Mouse (Mus musculus) gastrocnemius, adult 2 months (tissue): ENCODE data around the gene Ncln. TPM values are rescaled to one million over a fixed set of nuclear protein-coding genes. Genes with fewer than 3 reads are reported as not detected.
A peak's percentile ranks its signal among the peaks of the same experiment; 100 is the strongest.

ENCODE experiments used
- DNase-seq: peaks from one replicate; pipeline ENCODE4 v3.0.0; 2022
- H3K27ac ChIP-seq: fragments of 200-600 bp; 2 replicates; pipeline ENCODE4 v1.8.1; 2022; ENCODE audit warnings: mild to moderate bottlenecking
- H3K4me3 ChIP-seq: fragments of 200-600 bp; 2 replicates; pipeline ENCODE4 v1.8.1; 2022; ENCODE audit warnings: mild to moderate bottlenecking, moderate library complexity
- CTCF ChIP-seq: fragments of 200-600 bp; IDR thresholded peaks from 2 replicates; pipeline ENCODE4 v1.8.1; 2022; ENCODE audit warnings: antibody characterized with exemption, mild to moderate bottlenecking, moderate library complexity
- intact Hi-C: fragments of 180-260 bp; cut with DNase I; formaldehyde crosslinking; loops from one replicate; pipeline ENCODE4 v1.15.1; 2025
- total RNA-seq, 2 experiments: library from RNA; stranded (reverse); gene quantifications; 2 replicates each; pipeline ENCODE4 v1.2.3; 2021

Gene Ncln
- total RNA-seq, 2 experiments from 2014 or later: 38.3 to 44.8 TPM

- peak; percentile 49 for TF ChIP-seq CTCF
- intact Hi-C loops: no loop called here
- no peak for DNase-seq
- no peak overlapping the region for H3K27ac ChIP-seq
- no peak overlapping the region for H3K4me3 ChIP-seq
Observed at GRCm38 (mm10) chr10:81483983-81484382, 12.2 kb downstream of the Ncln start.

GRCm38 (mm10) chr10:81482533-81482889 lies 13.7 kb downstream of the Ncln start, which contains the start of gene Celf5:
TSS of gene Celf5 (minus strand) at chr10:81482709.
- peak within 1 kb of the TSS; percentile 78 for H3K4me3 ChIP-seq
- intact Hi-C loops: no loop called here
- peak; percentile 66 for DNase-seq
- peak within 1 kb of the TSS; percentile 49; the same call in 1 of the 2 replicates for H3K27ac ChIP-seq
- TF ChIP-seq CTCF: peak; percentile 90

- no peak for DNase-seq
- Histone ChIP-seq H3K4me3 (peak overlapping the region; percentile 78), H3K27ac (peak overlapping the region; percentile 49; the same call in 1 of the 2 replicates)
- intact Hi-C loops: no loop called here
- TF ChIP-seq CTCF: no peak
Observed at GRCm38 (mm10) chr10:81481605-81482532, 14.3 kb downstream of the Ncln start.

- intact Hi-C loops: no loop called here
- no peak for DNase-seq
- Histone ChIP-seq H3K27ac (no peak overlapping the region), H3K4me3 (no peak overlapping the region)
- TF ChIP-seq CTCF: no peak
Observed at GRCm38 (mm10) chr10:81474461-81474860, 21.7 kb downstream of the Ncln start.

GRCm38 (mm10) chr10:81473003-81473451 lies 23.2 kb downstream of the Ncln start:
- intact Hi-C loops: no loop called here
- H3K27ac ChIP-seq: no peak overlapping the region
- DNase-seq: no peak
- TF ChIP-seq CTCF: no peak
- H3K4me3 ChIP-seq: no peak overlapping the region

- peak; percentile 8 for DNase-seq
- intact Hi-C loops: no loop called here
Observed at GRCm38 (mm10) chr10:81472403-81473002, 23.7 kb downstream of the Ncln start.

GRCm38 (mm10) chr10:81470454-81470853 lies 25.7 kb downstream of the Ncln start:
- TF ChIP-seq CTCF: no peak
- peak; percentile 18 for DNase-seq
- H3K27ac ChIP-seq: no peak overlapping the region
- intact Hi-C loops: no loop called here
- no peak overlapping the region for H3K4me3 ChIP-seq

More at GRCm38 (mm10) chr10:81472403-81473002, 23.7 kb downstream of the Ncln start:
- no peak overlapping the region for H3K4me3 ChIP-seq
- no peak overlapping the region for H3K27ac ChIP-seq
- no peak for TF ChIP-seq CTCF

GRCm38 (mm10) chr10:81469253-81469652 lies 26.9 kb downstream of the Ncln start:
- peak; percentile 11 for DNase-seq
- no peak for TF ChIP-seq CTCF
- H3K27ac ChIP-seq: no peak overlapping the region
- intact Hi-C loops: no loop called here
- no peak overlapping the region for H3K4me3 ChIP-seq

GRCm38 (mm10) chr10:81467670-81468235 lies 28.4 kb downstream of the Ncln start:
- peak; percentile 13 for DNase-seq
- Histone ChIP-seq H3K4me3 (no peak overlapping the region), H3K27ac (no peak overlapping the region)
- intact Hi-C loops: no loop called here
- TF ChIP-seq CTCF: no peak

- peak; percentile 14 for DNase-seq
- no peak overlapping the region for H3K4me3 ChIP-seq
- no peak for TF ChIP-seq CTCF
- no peak overlapping the region for H3K27ac ChIP-seq
- intact Hi-C loops: no loop called here
Observed at GRCm38 (mm10) chr10:81466881-81467280, 29.3 kb downstream of the Ncln start.

- intact Hi-C loops: no loop called here
- DNase-seq: peak; percentile 8
- Histone ChIP-seq H3K4me3 (no peak overlapping the region), H3K27ac (no peak overlapping the region)
- TF ChIP-seq CTCF: no peak
Observed at GRCm38 (mm10) chr10:81466066-81466465, 30.1 kb downstream of the Ncln start.

- DNase-seq: peak; percentile 14
- TF ChIP-seq CTCF: no peak
- Histone ChIP-seq H3K4me3 (no peak overlapping the region), H3K27ac (no peak overlapping the region)
- intact Hi-C loops: no loop called here
Observed at GRCm38 (mm10) chr10:81465265-81465645, 30.9 kb downstream of the Ncln start.
